Mouse (Mus musculus) embryonic fibroblast, embryonic 13.5 days (primary cell): ENCODE measurements around the gene Med13l.

ENCODE experiments used
- CTCF ChIP-seq: IDR thresholded peaks from 2 replicates; pipeline ENCODE4 v1.5.1; 2011; ENCODE audit warnings: mild to moderate bottlenecking, control low read depth, low read length, moderate library complexity, borderline replicate concordance; ENCODE audit not compliant: insufficient read depth
- POLR2A ChIP-seq: IDR thresholded peaks from 2 replicates; pipeline ENCODE4 v1.6.1; 2011; ENCODE audit warnings: low read depth, mild to moderate bottlenecking, control low read depth, low read length, moderate library complexity

- TF ChIP-seq CTCF: no peak
- TF ChIP-seq POLR2A: no peak
Measured at GRCm38 (mm10) chr5:118532125-118532524, 28.4 kb upstream of the Med13l start.
